Mouse (Mus musculus): ENCODE measurements around the gene Slc44a1. TPM values are rescaled to one million over a fixed set of nuclear protein-coding genes. Genes with fewer than 3 reads are reported as not detected.

Gene Slc44a1
- polyA plus RNA-seq, 1 experiment from 2014 or later = 27.9 TPM

DNA sequence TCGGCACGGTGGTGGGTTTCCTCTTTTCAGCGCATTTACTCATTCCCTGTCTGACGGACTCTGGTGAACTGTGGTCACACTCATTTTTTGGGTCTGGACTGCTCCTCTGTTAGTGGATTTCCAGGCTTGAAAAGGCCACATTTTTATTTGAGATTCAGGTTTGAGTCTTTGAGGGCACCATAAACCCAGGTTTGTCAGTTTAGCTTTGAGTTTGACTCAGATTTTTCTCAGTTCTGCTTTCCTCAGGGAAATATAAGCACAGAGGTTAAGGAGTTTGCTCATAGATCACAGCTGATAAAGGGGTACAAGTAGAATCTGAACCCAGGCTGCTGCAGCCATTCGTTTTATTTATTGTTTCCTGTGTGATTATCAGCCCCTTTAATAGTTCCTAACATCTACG, 180.9 kb downstream of the Slc44a1 start:
- peak overlapping the region; percentile 31; the same call in 1 of the 2 replicates for H3K4me2 ChIP-seq (replicated peaks; ENCODE audit: low read depth)
- no peak for TF ChIP-seq CTCF (IDR thresholded peaks at IDR 0.05; ENCODE audit: low read depth)
- 46% methylated on average over 6 of the region's 6 CpGs for WGBS
- no peak overlapping the region for H3K27ac ChIP-seq (ENCODE audit: low read depth, low read length)
- H3K27me3 ChIP-seq (replicated peaks; ENCODE audit: control insufficient read depth, insufficient read depth, low read length) = no peaks in the 10 kb centered on the region
- 0 out of 2 replicates have a peak, but pooled peaks have one; percentile 13 for ATAC-seq
- no peaks in the 10 kb centered on the region for H3K4me1 ChIP-seq (replicated peaks; ENCODE audit: control insufficient read depth, insufficient read depth, low read length)
- no peak overlapping the region for H3K9ac ChIP-seq (ENCODE audit: low read depth, low read length)
- H3K4me3 ChIP-seq (ENCODE audit: low read depth, low read length) = no peak overlapping the region
- no peaks in the 10 kb centered on the region for H3K36me3 ChIP-seq (ENCODE audit: control insufficient read depth, insufficient read depth)
- no peaks in the 10 kb centered on the region for H3K9me3 ChIP-seq (ENCODE audit: control insufficient read depth)

DNA sequence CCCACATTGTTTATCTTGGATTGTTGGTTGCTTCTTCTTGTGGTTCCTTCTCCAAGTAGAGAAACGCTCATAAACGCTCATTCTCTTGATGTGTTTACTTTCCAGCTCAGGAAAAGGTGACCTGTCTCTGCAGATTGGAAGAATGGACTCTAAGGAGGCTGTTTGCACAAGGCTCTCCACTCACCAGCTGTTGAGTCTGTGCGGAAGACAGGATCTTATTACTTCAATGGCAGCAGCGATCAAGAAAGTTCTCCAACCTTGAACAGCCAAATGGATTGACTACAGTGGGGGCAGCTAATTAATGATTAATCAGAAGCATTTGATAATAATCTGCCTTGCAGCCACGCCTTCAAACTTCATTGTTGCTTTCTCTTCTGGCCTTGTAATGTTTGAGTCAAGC, 181.3 kb downstream of the Slc44a1 start:
- TF ChIP-seq CTCF (IDR thresholded peaks at IDR 0.05; ENCODE audit: low read depth) = no peak
- Histone ChIP-seq H3K4me1 (replicated peaks; ENCODE audit: control insufficient read depth, insufficient read depth, low read length) (no peaks in the 10 kb centered on the region), H3K27me3 (replicated peaks; ENCODE audit: control insufficient read depth, insufficient read depth, low read length) (no peaks in the 10 kb centered on the region), H3K9ac (ENCODE audit: low read depth, low read length) (no peak overlapping the region), H3K36me3 (ENCODE audit: control insufficient read depth, insufficient read depth) (no peaks in the 10 kb centered on the region), H3K9me3 (ENCODE audit: control insufficient read depth) (no peaks in the 10 kb centered on the region), H3K4me2 (replicated peaks; ENCODE audit: low read depth) (peak overlapping the region; percentile 31; the same call in 1 of the 2 replicates), H3K4me3 (ENCODE audit: low read depth, low read length) (no peak overlapping the region), H3K27ac (ENCODE audit: low read depth, low read length) (no peak overlapping the region)
- ATAC-seq = peak; percentile 73
- WGBS = 18% methylated on average over 5 of the region's 5 CpGs

DNA sequence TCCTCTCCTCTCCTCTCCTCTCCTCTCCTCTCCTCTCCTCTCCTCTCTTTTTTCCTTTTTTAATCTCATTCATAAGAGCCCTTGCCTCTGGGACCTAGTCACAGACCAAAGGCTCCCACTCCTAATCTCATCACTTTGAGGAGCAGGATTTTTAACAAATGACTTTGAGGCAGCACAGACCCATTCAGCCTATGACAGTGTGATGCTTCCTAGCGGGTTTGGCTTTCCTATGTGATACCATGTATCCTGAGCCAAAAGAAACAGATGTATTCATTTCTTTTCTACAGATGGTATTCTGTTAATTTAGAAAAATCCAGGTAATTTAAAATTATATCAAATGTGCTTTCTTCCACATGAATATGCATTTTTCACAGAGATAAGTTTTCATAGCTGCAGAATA, 183.5 kb downstream of the Slc44a1 start:
- ATAC-seq = no peak
- no peak for TF ChIP-seq CTCF (IDR thresholded peaks at IDR 0.05; ENCODE audit: low read depth)
- Histone ChIP-seq H3K9ac (ENCODE audit: low read depth, low read length) (no peak overlapping the region), H3K27me3 (replicated peaks; ENCODE audit: control insufficient read depth, insufficient read depth, low read length) (no peaks in the 10 kb centered on the region), H3K36me3 (ENCODE audit: control insufficient read depth, insufficient read depth) (no peaks in the 10 kb centered on the region), H3K4me2 (replicated peaks; ENCODE audit: low read depth) (no peak overlapping the region), H3K9me3 (ENCODE audit: control insufficient read depth) (no peaks in the 10 kb centered on the region), H3K27ac (ENCODE audit: low read depth, low read length) (no peak overlapping the region), H3K4me3 (ENCODE audit: low read depth, low read length) (no peak overlapping the region), H3K4me1 (replicated peaks; ENCODE audit: control insufficient read depth, insufficient read depth, low read length) (no peaks in the 10 kb centered on the region)
- 96% methylated on average over 1 of the region's 1 CpGs for WGBS

DNA sequence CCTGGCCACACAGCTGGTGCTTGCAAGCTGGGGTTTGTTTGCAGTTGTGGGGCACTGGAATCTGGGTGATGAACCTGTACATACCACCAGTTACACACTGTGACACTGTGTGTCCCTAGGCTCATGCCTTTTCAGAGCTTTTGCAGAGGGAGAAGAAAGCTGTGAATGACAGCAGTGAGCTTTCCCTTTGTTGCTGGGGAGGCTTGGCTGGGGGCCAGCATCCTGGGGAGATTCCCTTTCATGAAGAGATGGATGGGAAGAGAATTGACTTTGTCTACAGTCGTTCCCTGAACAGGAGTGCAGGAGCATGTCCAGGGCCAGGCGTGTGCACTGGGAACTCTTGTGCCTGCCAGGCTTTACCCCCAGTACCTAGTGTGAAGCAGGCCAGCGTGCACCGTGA, 184.6 kb downstream of the Slc44a1 start:
- H3K4me3 ChIP-seq (ENCODE audit: low read depth, low read length) = no peak overlapping the region
- no peak for TF ChIP-seq CTCF (IDR thresholded peaks at IDR 0.05; ENCODE audit: low read depth)
- no peaks in the 10 kb centered on the region for H3K27me3 ChIP-seq (replicated peaks; ENCODE audit: control insufficient read depth, insufficient read depth, low read length)
- no peaks in the 10 kb centered on the region for H3K9me3 ChIP-seq (ENCODE audit: control insufficient read depth)
- no peak overlapping the region for H3K4me2 ChIP-seq (replicated peaks; ENCODE audit: low read depth)
- H3K4me1 ChIP-seq (replicated peaks; ENCODE audit: control insufficient read depth, insufficient read depth, low read length) = no peaks in the 10 kb centered on the region
- H3K36me3 ChIP-seq (ENCODE audit: control insufficient read depth, insufficient read depth) = no peaks in the 10 kb centered on the region
- ATAC-seq = no peak
- no peak overlapping the region for H3K27ac ChIP-seq (ENCODE audit: low read depth, low read length)
- WGBS = 58% methylated on average over 4 of the region's 4 CpGs
- no peak overlapping the region for H3K9ac ChIP-seq (ENCODE audit: low read depth, low read length)

DNA sequence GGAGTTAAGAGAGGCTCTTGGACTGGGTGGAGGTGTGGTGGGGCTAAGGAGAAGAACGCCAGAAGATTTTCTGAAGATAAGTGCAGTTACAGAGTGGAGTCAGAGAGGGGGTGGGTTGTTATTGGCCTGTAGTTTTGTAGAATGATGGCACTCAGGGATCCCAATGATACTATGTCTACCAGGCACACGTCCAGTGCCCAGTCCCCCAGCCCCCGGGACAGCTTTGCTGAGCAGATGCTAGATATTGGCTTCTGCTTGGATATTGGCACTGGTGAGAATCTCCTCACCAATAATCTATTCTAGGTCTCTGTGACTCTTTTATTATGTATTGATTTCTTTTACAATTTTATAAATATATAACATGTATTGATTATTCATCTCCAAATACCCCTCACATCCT, 185.1 kb downstream of the Slc44a1 start:
- Histone ChIP-seq H3K4me2 (replicated peaks; ENCODE audit: low read depth) (no peak overlapping the region), H3K27me3 (replicated peaks; ENCODE audit: control insufficient read depth, insufficient read depth, low read length) (no peaks in the 10 kb centered on the region), H3K4me1 (replicated peaks; ENCODE audit: control insufficient read depth, insufficient read depth, low read length) (no peaks in the 10 kb centered on the region), H3K9me3 (ENCODE audit: control insufficient read depth) (no peaks in the 10 kb centered on the region), H3K9ac (ENCODE audit: low read depth, low read length) (no peak overlapping the region), H3K36me3 (ENCODE audit: control insufficient read depth, insufficient read depth) (no peaks in the 10 kb centered on the region), H3K4me3 (ENCODE audit: low read depth, low read length) (no peak overlapping the region), H3K27ac (ENCODE audit: low read depth, low read length) (no peak overlapping the region)
- no peak for TF ChIP-seq CTCF (IDR thresholded peaks at IDR 0.05; ENCODE audit: low read depth)
- no peak for ATAC-seq
- WGBS = 81% methylated on average over 3 of the region's 3 CpGs

DNA sequence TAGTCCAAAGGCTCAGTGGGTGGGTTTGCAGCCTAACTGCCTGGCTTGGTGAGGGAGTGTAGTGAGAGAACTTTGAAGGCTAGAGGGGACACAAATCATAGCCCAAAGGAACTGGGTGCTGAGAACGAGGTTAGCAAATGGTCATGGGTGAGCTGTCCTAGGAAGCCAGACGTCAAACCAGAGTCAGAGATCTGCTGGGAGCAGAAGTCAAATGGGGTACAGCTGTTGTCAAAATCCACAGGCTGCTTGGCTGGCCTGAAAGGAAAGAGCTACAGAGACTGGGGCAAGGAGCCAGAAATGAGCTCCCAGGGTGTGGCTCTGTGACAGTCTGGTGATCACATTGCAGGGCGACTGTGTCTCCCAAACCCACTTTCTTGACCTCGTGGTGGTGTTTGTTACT, 188.7 kb downstream of the Slc44a1 start:
- Histone ChIP-seq H3K4me3 (ENCODE audit: low read depth, low read length) (no peak overlapping the region), H3K4me2 (replicated peaks; ENCODE audit: low read depth) (no peak overlapping the region), H3K27me3 (replicated peaks; ENCODE audit: control insufficient read depth, insufficient read depth, low read length) (no peaks in the 10 kb centered on the region), H3K9ac (ENCODE audit: low read depth, low read length) (no peak overlapping the region), H3K9me3 (ENCODE audit: control insufficient read depth) (no peaks in the 10 kb centered on the region), H3K36me3 (ENCODE audit: control insufficient read depth, insufficient read depth) (no peaks in the 10 kb centered on the region), H3K27ac (ENCODE audit: low read depth, low read length) (no peak overlapping the region), H3K4me1 (replicated peaks; ENCODE audit: control insufficient read depth, insufficient read depth, low read length) (no peaks in the 10 kb centered on the region)
- 45% methylated on average over 4 of the region's 4 CpGs for WGBS
- no peak for TF ChIP-seq CTCF (IDR thresholded peaks at IDR 0.05; ENCODE audit: low read depth)
- no peak for ATAC-seq

DNA sequence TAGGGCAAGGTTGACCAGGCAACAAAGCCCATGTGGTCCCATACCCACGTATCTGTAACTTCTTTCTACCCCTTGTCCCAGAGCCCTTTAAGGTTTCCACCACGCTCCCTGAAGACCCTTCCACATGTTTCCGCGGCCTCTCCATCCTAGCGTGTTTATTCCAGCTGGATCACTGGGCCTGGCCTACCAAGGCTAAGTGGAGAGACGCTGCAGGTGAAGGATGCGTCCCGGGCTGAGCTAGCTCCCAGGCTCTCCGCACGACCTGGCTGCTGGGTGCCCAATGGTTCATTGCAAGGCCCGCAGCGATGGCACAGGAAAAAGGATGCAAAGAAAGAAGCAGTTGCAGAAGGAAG, 190.7 kb downstream of the Slc44a1 start:
- Histone ChIP-seq H3K9me3 (ENCODE audit: control insufficient read depth) (no peaks in the 10 kb centered on the region), H3K36me3 (ENCODE audit: control insufficient read depth, insufficient read depth) (no peaks in the 10 kb centered on the region), H3K9ac (ENCODE audit: low read depth, low read length) (peak overlapping the region; percentile 81), H3K4me1 (replicated peaks; ENCODE audit: control insufficient read depth, insufficient read depth, low read length) (no peaks in the 10 kb centered on the region), H3K27me3 (replicated peaks; ENCODE audit: control insufficient read depth, insufficient read depth, low read length) (no peaks in the 10 kb centered on the region), H3K4me2 (replicated peaks; ENCODE audit: low read depth) (peak overlapping the region; percentile 98), H3K27ac (ENCODE audit: low read depth, low read length) (no peak overlapping the region), H3K4me3 (ENCODE audit: low read depth, low read length) (peak overlapping the region; percentile 93)
- no peak; the same call in 1 of the 2 replicates for ATAC-seq
- WGBS = 16% methylated on average over 12 of the region's 12 CpGs
- no peak for TF ChIP-seq CTCF (IDR thresholded peaks at IDR 0.05; ENCODE audit: low read depth)

Measured in intestine, postnatal 0 days (tissue).